Mouse (Mus musculus) gastrocnemius, postnatal 10 days (tissue): ENCODE results near the gene Tanc1. TPM values are rescaled to one million over a fixed set of nuclear protein-coding genes. Genes with fewer than 3 reads are reported as not detected.

ENCODE experiments used
- DNase-seq: peaks from one replicate; pipeline ENCODE4 v3.0.0; 2021; ENCODE audit warnings: mixed read lengths
- total RNA-seq, 2 experiments: library from RNA; stranded (reverse); gene quantifications; 2 replicates each; pipeline ENCODE4 v1.2.3; 2021

Tanc1 gene
- total RNA-seq, 2 experiments from 2014 or later = 13.6 to 21.0 TPM

DNA sequence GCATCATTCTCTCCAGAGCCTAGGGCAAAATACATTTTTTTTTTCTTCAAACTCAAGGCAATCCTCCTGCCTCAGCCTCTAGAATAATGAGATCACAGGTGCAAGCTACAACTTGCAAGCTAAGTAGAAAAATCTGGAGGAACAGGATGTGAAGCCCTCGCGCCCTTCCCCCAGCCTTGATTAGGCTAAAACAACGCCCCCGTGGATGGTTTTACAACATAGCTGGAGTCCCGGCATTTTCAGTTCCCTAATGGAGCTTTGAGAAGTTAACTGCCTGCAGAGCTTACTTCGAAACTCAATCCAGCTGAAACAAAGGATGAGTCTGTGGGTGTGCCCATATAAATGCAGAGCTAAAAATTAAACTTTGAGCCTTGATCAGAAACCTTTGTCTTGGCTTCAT is 277.9 kb downstream of the Tanc1 start:
- no peak for DNase-seq

Other genes starting within 250 kb of the Tanc1 start
- not detected for gene Dapl1, start 127.4 kb upstream of the Tanc1 start, total RNA-seq